Mouse (Mus musculus): Measurements from ENCODE around the gene Pgm5.
A peak's percentile ranks its signal among the peaks of the same experiment; 100 is the strongest.

The Pgm5 gene

DNA sequence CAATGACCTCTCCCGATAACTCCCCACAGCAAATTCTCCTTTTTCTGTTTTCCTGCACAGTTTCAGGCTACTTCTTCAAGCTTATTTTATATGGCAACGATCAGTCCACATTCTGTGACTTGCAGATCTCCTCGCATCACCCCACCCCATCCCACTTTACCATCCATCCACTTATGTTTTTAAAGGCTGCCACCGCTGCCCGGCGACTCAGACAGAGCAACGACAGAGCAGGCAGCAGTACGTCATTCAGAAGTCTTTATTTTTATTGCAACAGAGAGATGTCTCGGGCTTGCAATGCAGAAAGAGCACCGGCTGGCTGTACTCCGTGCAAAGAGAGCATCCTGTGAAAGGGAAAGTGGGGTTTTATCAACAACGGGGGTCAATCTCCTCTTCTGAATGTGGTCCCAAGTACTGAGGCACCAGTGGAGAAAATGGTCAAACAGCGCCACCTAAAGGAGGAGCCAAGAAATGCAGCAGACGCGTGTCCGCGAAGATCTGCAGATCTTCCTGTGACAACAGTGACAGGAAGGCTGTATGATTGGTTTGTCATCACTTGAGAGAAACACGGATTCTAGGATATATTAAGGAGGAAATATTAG lies 9.5 kb upstream of the Pgm5 start:
- DNase-seq (ENCODE audit: low spot score in 2 of 2) = peak; percentile 78 to 88

DNA sequence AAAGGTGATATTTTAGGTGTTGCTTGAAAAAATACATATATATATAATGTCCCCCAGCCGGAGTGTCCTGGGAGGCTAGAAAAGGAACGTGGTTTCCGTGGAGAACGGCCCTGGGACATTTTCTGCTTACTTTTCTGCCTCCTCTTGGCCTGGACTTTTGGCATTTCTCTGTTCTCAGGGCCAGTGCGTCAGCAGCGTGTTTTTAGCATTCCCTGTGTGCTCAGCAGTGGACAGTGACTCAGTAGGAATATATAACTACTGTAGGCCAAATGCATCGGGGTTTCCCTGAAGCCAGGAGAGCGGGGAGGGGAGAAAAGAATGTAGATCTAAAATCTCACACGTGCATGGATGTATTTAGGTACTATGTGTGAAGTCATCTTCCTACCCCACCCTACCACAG lies 3.8 kb upstream of the Pgm5 start:
- no peak for DNase-seq (ENCODE audit: low spot score in 2 of 2)

DNA sequence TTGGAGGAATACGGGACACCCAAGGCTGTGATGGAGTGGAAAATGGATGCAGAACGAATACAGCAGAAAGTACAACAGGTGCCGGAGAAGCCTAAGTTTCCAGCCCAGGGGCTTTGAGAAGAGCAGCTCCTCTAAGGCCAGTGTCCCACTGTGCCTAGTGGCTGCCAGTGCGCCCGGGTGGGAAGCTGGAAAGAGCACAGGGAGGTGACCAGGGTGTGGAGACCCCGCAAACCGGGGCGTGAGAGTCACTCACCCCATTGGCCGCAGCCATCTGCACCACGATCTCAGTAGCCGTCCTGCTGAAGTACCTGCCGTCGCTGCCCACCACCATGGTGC lies 411 bp downstream of the Pgm5 start:
- DNase-seq (ENCODE audit: low spot score in 2 of 2) = no peak

DNA sequence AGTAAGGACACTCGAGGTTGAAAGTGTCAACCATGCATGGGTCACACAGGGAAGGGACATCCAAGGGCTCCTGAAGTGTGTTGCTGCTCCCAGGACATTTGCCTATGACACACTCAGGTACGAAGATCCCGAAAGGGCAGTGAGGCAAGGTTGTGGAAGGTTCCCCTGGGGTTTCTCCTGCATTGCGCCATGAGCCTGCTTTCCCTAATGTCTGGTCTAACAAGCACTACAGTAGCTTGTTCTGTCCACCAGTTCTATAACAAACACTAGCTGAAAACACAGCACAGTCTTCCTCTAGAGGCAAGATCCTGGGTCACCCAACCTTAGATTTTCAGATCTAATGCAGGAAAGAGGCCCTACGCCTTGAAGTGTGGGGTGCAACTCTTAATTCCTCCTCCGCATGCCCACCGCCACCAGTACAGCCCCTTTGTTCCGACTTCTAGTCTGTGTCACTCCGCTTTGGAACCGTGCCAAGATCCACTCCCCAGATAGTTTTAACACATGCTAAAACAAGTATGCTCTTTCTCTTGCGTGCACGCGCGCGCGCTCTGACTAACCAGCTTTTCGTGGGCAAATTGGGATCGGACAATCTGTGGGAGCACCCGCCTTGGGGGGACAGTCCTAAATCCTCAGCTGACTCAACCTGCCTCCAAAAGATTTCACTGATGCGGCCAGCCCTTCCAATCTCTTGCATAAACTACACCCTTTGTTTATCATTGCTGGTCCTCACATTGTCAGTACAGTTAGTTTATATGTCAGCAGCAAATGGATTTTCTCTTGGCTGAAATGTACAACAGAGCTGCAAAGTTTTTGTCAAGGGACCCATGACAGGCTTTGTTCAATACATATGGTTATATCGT lies 10.0 kb downstream of the Pgm5 start:
- no peak for DNase-seq (ENCODE audit: low spot score in 2 of 2)

DNA sequence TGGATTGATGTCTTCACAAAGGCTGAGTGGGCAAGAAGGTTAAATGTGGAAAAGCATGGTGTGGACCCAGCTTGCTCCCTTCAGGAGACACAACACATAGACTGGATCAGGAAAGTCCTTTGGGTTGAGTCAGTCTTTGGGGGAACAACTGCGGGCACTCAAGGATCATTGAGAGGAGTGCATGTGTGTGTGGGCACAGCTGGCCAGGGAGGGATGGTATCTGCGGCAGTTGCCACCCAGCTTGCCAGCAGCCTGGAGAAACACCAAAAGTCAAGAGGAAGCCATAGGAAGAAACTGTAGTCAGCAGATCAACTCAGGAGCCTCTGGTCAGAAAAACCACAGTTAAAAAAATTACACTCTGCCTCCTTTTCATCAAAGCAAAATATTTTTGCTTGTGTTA lies 12.8 kb downstream of the Pgm5 start:
- DNase-seq (ENCODE audit: low spot score in 2 of 2) = no peak

DNA sequence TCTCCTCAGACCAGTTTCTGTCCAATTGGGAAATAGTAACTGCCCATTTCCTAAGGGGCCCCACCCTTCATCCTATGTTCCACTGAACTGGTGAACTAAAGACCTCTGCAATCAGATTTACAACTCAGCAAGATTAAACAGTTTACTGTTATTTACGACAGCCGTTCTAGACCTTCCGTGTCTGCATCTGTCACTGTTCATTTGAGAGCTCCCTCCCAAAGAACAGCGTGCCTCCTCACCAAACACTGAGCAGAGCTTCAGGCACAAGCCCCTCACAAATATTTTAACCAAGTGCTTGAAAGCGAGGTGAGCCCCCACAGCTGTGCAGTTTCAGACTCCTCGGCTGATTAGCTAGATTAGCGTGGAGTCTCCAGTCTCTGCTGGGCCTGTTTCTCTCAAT lies 13.3 kb downstream of the Pgm5 start:
- DNase-seq (ENCODE audit: low spot score in 2 of 2) = no peak

DNA sequence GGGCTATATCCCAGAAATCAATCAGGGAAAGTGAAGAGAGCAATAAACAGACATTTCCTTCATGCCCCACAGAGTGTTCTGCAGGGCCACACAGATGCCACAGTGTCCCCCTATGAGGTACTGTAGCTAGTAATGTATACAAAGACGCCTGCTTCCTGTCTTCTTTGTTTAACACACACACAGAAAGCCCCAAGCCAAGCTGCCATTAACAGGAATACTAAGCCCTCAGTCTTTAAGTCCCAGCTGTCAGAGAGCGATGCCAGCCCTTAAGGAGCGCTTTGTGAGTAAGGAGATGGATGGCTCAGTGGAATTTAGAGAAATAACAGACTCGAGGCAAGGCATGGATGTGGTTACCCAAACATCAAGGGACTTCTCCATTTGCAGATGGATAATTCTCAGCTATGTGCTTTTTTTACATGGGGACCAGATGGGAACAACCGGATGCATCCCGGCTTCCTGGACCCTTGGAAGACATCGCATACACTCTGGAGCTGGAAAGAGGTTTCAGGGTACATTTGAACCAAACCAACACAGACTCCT lies 16.6 kb downstream of the Pgm5 start:
- no peak for DNase-seq (ENCODE audit: low spot score in 2 of 2)

DNA sequence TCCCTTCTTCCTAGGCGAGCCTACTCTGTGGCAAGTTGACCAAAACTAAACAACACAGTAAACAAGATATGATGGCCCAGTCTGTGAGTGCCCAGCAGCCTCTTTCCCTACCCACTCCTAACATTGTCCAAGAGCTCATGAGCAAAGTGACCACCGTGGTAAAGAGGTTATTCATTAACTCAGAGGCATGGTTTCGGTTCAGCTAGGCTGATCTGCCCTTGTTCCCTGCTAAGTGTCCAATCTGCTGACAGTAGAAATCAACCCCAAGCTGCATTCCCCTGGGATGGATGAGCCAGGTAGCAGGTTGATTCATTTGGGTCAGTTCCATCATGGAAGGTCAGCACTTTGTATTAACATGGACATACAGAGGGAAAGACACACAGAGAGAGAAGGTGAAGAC lies 19.6 kb downstream of the Pgm5 start:
- no peak for DNase-seq (ENCODE audit: low spot score in 2 of 2)

DNA sequence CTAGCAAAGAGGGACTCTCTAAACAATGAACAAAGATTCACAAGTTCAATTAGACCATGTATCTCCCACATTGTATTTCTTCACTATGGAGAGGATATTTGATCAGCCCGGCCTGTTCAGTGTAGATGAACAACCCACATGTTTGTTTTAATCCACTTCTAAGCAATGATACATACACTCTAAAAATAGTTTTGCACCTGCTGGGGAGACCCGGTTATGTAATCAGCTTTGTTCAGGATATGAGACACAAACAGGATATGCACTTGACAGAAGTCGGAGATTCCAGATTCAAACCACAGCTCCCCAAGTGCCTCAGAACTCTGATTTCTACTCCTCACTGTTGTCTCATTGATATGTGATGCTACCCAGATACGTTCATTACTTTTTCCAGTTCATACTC lies 37.1 kb downstream of the Pgm5 start:
- no peak for DNase-seq (ENCODE audit: low spot score in 2 of 2)

DNA sequence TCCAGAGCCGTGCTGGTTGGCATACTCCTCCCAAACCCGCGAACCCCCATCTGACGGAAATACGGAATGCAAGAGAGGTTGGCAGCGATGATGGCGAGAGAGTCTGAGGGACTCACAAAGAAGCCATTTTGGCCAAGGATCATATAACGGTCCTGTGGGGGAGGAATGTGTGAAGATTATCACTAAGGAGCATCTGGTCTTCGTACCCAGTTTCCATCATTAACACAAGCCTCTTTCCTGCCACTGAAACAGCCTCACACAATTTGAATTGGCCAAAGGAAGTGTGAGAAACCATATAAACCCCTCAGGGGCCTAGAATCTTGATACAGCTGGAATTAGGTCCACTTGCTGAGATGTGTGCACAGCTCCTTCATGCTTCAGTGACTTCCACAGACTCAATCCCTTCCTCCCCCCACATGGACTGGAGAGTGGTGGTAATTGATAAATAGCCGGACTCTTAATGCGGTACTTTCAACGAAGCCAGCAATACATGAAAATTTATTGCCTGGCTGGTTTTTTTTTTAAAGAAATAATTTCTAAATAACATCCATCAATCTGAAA lies 45.9 kb downstream of the Pgm5 start:
- no peak for DNase-seq (ENCODE audit: low spot score in 2 of 2)

DNA sequence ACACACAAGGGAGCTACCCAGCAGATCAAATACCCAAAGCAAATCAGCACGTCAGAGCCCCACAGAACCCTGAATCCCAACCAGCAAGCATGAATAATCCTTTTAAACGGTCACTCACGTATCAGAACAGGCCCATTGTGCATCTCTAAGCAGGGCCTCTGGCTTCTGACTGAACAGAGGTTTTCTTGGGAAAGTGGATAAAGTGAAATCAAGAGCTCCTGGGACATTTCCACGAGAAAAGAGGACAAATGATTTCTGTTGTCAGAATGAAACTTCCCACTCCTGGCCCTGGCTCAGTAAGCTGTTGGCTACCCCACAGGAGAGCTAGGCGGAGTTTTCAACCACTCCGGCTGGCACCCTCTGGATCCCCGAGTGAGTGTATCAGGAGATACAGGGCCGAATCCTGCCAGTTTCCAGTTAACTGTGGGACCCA lies 48.8 kb downstream of the Pgm5 start:
- DNase-seq (ENCODE audit: low spot score in 2 of 2) = no peak

DNA sequence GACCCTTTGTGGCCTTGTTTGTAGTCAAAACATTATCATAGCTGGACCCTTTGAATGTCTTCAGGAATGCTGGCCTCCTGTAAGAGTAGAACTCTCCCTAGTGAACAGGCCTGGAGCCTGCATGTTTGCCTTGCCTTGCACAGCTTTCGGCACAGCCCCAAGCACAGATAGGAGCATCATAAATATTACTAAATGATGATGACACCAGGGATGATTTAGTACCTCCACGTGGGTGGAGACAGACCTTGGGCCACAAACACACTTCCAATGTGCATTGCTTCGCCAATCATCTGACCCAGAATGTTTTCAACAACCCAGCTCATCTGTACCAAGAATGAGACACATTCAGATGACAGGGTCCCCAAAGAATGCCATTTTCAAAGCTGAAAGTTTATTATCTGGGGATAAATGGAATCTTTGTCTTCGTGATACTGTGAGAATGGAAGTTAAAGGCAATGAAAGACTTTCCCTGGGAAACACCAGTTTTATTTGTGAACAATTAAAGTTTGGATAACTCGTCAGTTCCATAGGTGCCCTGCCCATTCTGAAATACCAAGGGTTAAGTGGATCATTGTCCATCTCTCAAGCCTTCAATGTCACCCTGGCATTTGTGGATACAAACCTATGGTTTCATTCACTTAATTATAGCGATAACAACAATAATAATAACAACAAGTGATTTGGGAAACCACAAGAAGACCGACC lies 49.4 kb downstream of the Pgm5 start:
- no peak for DNase-seq (ENCODE audit: low spot score in 2 of 2)

DNA sequence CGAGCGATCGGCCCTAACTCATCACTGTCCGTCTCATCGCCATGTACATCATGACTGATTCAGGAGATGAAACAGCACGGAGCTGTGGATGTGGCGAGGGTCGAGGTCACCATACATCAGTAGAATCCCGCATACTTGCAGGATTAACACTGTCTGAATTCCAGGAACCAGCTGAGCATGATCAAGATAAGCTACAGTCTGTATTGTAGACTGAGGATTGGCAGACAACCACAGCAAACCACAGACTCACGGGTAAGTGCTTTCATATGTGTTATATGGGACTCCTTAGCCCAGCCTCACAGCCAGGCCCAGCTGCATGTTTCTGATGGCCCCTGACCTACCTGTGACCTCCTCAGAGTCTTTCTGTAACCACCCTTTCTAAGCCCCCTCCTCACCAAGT lies 50.2 kb downstream of the Pgm5 start:
- DNase-seq (ENCODE audit: low spot score in 2 of 2) = no peak

DNA sequence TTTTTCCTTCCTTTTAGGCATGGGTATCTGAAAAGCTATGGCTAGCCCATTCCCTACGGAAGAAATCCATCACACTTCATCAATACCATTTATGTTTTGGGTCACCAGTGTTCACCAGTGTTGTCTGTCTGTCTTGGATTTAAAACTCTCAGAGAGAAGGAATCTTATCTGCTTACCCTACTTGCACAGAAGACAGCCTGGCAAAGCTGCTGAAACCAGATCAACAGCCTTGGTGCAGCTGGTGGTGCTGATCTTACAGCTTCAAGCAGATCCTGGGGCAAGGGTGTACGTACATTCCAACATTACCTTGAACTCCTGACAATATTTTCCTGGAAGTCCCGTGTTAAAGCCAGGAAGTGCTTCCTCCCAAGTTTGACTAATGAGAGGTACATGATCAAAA lies 55.6 kb downstream of the Pgm5 start:
- DNase-seq (ENCODE audit: low spot score in 2 of 2) = no peak

DNA sequence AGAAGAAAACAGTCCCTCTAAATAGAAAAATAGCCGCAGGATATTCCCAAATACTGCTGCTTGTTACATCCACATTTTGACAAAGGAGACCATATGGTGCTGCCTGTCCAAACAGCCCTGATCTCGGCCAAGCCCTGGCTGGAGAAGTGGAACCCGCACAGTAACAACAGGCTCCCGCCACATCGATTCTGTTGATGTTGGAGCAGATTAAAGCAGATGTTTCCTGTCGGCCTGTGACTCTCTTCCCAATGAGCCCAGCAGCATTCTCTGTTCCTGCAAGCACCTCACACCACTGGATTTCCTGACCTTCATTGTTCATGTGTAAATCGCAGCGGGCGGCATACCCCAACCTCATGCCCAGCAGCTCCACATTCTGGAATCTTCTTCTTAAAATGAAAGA lies 64.0 kb downstream of the Pgm5 start:
- DNase-seq (ENCODE audit: low spot score in 2 of 2) = no peak

DNA sequence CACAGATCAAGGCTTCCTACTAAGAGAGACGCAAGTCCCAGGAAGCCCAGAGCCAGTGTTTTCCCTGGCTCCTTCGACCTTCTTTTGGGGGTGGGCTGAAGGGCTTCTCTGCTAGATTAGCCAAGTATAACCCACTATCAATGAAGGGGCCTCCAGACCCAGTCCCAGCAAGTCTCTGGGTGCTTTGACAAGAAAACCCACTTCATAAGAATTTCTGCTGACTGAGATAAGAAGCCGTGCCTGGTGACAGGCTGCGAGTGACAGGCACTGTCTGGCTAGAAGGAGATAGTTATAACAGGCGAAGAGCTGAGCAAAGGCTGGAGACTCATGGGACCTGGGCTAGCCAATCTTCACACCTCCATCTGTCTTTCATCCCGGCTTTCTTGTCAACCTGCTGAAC lies 67.3 kb downstream of the Pgm5 start:
- no peak for DNase-seq (ENCODE audit: low spot score in 2 of 2)

DNA sequence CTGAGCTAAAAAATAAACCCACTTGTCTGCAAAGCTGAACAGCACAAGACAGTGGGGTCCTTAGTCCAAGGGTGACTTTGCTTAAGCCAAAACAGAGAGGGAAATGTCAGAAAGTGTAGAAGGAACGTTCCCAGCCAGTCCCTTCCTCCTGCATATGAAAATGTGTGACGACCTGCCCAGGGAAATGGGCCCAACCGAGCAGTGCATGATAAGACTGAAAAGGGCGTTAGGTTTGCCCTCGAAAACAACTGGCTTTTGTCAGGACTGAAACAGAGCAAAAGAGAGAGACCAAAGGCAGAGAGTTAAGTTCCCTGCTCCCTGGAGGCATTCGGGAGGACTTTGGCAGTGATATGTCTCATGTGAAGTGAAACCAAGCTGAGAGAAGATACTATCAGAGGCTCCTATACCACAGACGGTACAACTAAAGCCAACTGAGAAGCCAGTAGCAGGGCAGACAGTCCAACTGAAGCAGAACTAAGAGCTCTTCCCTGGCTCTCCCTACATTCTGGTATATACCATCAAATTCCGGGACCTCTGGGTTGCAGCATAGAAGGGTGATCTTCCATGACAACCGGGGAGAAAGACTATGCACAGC lies 68.0 kb downstream of the Pgm5 start:
- no peak for DNase-seq (ENCODE audit: low spot score in 2 of 2)

DNA sequence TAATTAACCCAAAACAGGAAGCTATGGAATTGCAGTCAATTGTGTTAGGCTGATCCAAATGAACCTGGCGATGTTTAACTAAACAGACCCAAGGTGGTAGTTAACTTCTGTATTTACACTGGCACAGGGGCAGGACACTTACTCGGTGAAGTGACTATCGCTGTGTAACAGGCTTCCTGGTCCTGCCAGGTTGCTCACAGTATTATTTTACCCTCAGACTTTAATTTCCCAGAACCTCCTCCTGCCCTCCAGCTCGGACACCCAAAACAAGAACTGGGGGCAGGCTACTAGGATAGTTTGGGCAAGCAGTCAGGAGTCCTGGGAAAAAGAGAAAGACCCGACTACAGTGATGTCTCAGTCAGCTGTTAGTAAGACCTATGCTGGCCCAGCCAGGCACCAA lies 68.8 kb downstream of the Pgm5 start:
- no peak for DNase-seq (ENCODE audit: low spot score in 2 of 2)

DNA sequence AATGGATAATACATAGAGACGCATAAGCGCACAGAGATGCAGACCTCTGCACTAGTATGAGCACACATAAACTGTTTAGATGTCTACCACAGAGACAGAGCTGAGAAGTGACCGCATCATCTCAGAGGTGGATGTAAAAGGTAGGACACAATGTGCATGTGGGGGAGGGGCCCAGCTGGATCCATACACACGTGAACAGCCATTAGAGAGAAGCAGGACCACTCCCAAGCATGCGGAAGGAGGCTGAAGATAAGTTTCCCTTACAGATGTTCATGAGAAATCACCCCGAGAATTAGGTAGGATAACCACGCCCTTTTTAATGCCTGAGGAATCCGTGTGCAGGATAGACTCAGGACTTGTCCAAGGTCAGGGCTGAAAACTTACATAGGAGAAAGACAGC lies 75.8 kb downstream of the Pgm5 start:
- DNase-seq (ENCODE audit: low spot score in 2 of 2) = no peak

DNA sequence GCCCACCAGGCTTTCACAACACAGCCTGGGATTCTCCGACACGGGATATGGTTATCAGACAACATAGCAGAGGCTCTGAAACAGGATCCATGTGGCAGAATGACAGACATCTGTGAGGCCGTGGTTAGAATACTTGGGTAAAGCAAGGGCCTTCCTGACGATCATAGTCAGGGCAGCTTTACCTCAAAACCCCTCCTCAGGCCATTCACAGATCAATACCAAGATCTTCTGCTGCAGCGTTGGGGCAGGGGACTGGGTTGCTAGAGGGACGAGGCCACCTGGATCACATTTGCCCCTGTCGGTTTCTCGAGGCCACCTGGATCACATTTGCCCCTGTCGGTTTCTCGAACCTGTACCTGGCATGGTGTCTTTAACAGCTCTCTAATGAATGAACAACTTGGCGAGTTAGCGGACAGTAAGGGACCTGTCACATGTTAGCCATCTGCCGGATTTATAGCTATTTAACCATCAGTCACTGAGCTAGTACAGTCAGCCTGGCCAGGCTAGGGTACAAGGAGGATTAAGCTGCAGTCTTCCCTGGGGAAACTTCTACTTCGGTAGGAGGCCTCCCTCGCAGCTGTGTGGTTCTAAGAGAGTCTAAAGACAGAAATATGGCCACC lies 76.5 kb downstream of the Pgm5 start:
- no peak for DNase-seq (ENCODE audit: low spot score in 2 of 2)

DNA sequence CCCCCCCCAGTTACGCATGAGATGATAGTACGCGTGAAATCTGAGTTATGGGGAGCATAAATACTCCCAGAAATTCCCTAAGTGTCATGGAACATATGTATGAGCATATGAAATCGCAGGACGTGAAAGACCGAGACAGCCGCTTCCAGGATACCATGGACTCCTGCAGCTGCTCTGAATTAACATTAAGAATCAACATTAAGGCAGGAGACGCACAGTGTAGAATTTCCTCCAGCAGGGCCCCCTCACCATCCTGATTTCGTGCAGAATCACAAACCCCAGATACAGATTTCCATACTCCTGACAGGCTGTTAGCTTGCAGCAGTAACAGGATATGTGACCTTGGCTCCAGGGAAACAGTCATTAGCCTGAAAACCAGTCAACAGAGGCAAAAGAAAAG lies 77.9 kb downstream of the Pgm5 start:
- no peak for DNase-seq (ENCODE audit: low spot score in 2 of 2)

DNA sequence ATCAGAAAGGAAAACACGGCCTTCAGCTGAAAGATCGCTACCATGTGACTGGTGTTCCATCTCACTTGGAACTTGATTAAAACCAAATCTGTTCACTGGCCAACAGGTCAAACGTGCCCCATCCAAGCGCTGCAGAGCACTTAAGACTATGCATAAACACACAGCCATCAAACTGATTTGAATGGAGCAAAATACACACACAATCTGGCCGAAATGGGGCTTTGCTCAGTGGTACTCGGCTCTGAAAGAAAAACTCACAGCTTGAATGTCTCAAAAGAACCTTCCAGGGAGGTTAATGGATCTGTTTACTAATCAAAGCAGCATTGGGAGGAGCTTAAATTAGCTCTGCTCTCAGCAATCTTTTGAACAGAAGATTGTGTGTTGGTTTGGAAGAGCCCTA lies 81.7 kb downstream of the Pgm5 start:
- DNase-seq (ENCODE audit: low spot score in 2 of 2) = no peak

All from right cerebral cortex, adult 2 months (tissue).